Mouse (Mus musculus): ENCODE results near the gene Mycbp2.

The Mycbp2 gene

GRCm38 (mm10) chr14:103069864-103070611 lies 276.6 kb downstream of the Mycbp2 start, which contains the start of gene Cln5:
Cln5 (plus strand) TSS chr14:103070216.
- peak; percentile 97 for DNase-seq

- DNase-seq: no peak
Measured at GRCm38 (mm10) chr14:103069465-103069863, 277.1 kb downstream of the Mycbp2 start.

- DNase-seq: peak; percentile 83
Measured at GRCm38 (mm10) chr14:103065294-103066167, 281.1 kb downstream of the Mycbp2 start.
